Mouse (Mus musculus): ENCODE measurements around the gene Ppp1r21.

DNA sequence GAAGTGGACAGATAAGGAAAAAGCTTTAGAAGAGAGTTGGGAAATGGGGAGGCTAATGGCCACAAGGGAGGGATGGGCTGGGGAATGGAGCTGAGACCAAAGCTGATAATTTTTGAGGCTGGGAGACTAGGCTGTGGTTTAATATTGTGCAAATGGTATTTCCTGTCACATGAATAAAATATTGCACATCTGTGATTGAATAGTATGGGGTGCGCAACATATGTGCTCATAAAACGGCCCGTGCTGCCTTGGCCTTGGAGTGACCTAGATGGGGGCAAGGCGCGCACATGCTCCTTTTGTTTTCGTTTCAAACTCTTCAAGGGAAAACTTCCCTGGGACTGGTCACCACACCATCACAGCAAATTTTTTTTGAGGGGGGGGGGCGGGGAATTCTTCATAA, 96.0 kb downstream of the Ppp1r21 start:
- TF ChIP-seq POLR2A (IDR thresholded peaks at IDR 0.05; ENCODE audit: extremely low read depth, insufficient read depth, low read length) (no peak), CTCF (IDR thresholded peaks at IDR 0.05; ENCODE audit: extremely low read depth, insufficient read depth, low read length) (no peak)
